17 mouse cellular contexts compared by ENCODE assay signal in the genomic region with DNA sequence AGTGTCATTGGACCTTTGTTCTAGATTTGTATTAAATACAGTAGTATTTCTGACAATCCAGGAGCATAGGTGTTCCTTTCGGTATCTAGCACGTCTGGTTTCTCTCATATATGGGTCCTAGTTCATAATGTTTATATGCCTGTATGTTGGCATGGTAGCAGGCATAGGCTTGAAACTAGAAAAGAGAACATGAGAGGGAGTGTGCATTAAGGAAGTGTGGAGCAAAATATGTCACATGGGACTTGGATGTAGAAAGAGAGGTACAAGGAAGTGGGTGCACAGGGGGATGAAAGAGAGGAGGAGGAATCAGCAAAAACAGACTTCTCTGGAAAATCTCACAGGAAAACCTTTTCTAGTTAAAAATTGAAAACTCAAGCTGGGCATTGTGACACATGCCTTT.
"Had no signal": no experiment of that assay in that cellular context is flagged by ENCODE, and none has a peak within 500 bp of the region (broad histone marks: within the 10 kb centered on the region; RNA-seq: fewer than 3 reads in every experiment).

No protein-coding gene starts in this region.

- ATAC-seq: liver, embryonic 12.5 days; liver, postnatal 0 days; lung, postnatal 0 days; midbrain, embryonic 13.5 days; midbrain, embryonic 15.5 days; midbrain, embryonic 16.5 days had no signal

- DNase-seq: left cerebral cortex, postnatal 4 days; liver; liver, embryonic 13.5 days; liver, postnatal 0 days; lung, adult 18-20 months; lung, adult 2 months; lung, embryonic 14.5 days; lung, postnatal 10 days; lung, postnatal 14 days; lung, postnatal 36 days; lung, postnatal 4 days; midbrain, embryonic 14.5 days had no signal
